Mouse (Mus musculus) forebrain, embryonic 15.5 days (tissue): ENCODE measurements around the gene Phldb3. TPM values are rescaled to one million over a fixed set of nuclear protein-coding genes. Genes with fewer than 3 reads are reported as not detected.

ENCODE experiments used
- ATAC-seq: fragments of 200-750 bp; cut with Nextera tagmentation; replicated peaks from 2 replicates; pipeline ENCODE4 v1.8.0; 2017; ENCODE audit warnings: mild to moderate bottlenecking, moderate TSS enrichment, moderate library complexity
- H3K27ac ChIP-seq: fragments of 300-500 bp; sonication (generic); replicated peaks from 2 replicates; pipeline ENCODE4 v1.5.1; 2015; ENCODE audit warnings: mild to moderate bottlenecking, inconsistent platforms
- H3K27me3 ChIP-seq: fragments of 300-500 bp; sonication (generic); 2 replicates; pipeline ENCODE4 v1.6.1; 2015; ENCODE audit warnings: inconsistent platforms
- H3K36me3 ChIP-seq: fragments of 300-500 bp; sonication (generic); 2 replicates; pipeline ENCODE4 v1.6.1; 2015; ENCODE audit warnings: mild to moderate bottlenecking, inconsistent platforms
- H3K4me1 ChIP-seq: fragments of 300-500 bp; sonication (generic); 2 replicates; pipeline ENCODE4 v1.6.1; 2015; ENCODE audit warnings: inconsistent platforms
- H3K4me2 ChIP-seq: fragments of 300-500 bp; sonication (generic); replicated peaks from 2 replicates; pipeline ENCODE4 v1.6.1; 2015; ENCODE audit warnings: mild to moderate bottlenecking, inconsistent platforms
- H3K4me3 ChIP-seq: fragments of 300-500 bp; sonication (generic); 2 replicates; pipeline ENCODE4 v1.5.1; 2015; ENCODE audit warnings: mild to moderate bottlenecking, inconsistent platforms
- H3K9ac ChIP-seq: fragments of 300-500 bp; sonication (generic); replicated peaks from 2 replicates; pipeline ENCODE4 v1.6.1; 2015; ENCODE audit warnings: mild to moderate bottlenecking, inconsistent platforms
- H3K9me3 ChIP-seq: fragments of 300-500 bp; sonication (generic); 2 replicates; pipeline ENCODE4 v1.6.1; 2016; ENCODE audit warnings: inconsistent platforms
- whole genome bisulfite sequencing: fragments of 180-500 bp; shearing (Covaris S2); methylation state at CpG from one replicate; pipeline ENCODE4 v1.1.7; 2015; ENCODE audit warnings: mixed read lengths; 5-methylcytosine and 5-hydroxymethylcytosine counted together
- polyA plus RNA-seq: library from polyadenylated mRNA; unstranded; fragments of >200 nt; fragmentation: Nextera tagmentation; extraction: Ambion mirVana; gene quantifications from 2 replicates; pipeline ENCODE4 v1.2.1, GENCODE M21; 2015

Gene Phldb3
- polyA plus RNA-seq, 1 experiment from 2014 or later = not detected

- no peak overlapping the region for H3K4me3 ChIP-seq
- ATAC-seq = no peak
- H3K9ac ChIP-seq = no peak overlapping the region
- H3K4me2 ChIP-seq = no peak overlapping the region
- peaks cover 10% of the 10 kb centered on the region; the same call in 1 of the 2 replicates for H3K4me1 ChIP-seq
- peaks cover 20% of the 10 kb centered on the region for H3K27me3 ChIP-seq
- no peak overlapping the region for H3K27ac ChIP-seq
- 89% methylated on average over 6 of the region's 6 CpGs for WGBS
- H3K9me3 ChIP-seq = no peaks in the 10 kb centered on the region
- H3K36me3 ChIP-seq = no peaks in the 10 kb centered on the region
Measured at GRCm38 (mm10) chr7:24584876-24585275, 25.7 kb upstream of the Phldb3 start.

DNA sequence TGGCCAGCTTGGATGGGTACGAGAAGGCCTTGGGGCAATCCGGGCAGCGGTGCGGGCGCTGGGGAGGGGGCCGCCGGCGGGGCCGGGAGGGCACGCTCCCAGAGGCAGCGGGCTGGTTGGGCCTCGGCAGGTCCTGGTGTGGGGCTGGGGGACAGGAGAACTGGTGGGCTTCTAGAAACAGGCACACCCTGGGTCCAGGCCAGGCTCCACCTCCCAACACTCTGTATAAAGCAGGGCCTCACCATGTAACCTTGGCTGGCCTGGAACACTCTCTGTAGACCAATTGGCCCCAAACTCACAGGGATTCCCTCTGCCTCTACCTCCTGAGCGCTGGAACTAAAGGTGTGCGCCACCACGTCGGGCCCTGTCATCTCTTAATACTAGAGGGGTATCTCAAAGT lies 24.6 kb upstream of the Phldb3 start:
- H3K4me1 ChIP-seq = peaks cover 10% of the 10 kb centered on the region; the same call in 1 of the 2 replicates
- no peak overlapping the region for H3K9ac ChIP-seq
- no peaks in the 10 kb centered on the region for H3K9me3 ChIP-seq
- 36% methylated on average over 15 of the region's 16 CpGs for WGBS
- H3K27me3 ChIP-seq = peaks cover 20% of the 10 kb centered on the region
- ATAC-seq = no peak
- no peak overlapping the region for H3K4me3 ChIP-seq
- no peak overlapping the region for H3K4me2 ChIP-seq
- no peak overlapping the region for H3K27ac ChIP-seq
- H3K36me3 ChIP-seq = no peaks in the 10 kb centered on the region

- H3K9me3 ChIP-seq = no peaks in the 10 kb centered on the region
- 8% methylated on average over 8 of the region's 8 CpGs for WGBS
Measured at GRCm38 (mm10) chr7:24586828-24587227, 23.7 kb upstream of the Phldb3 start.

GRCm38 (mm10) chr7:24587330-24588105 lies 23.0 kb upstream of the Phldb3 start, which contains the start of the genes Ethe1 and Zfp575:
Gene Ethe1 (plus strand): TSS chr7:24587543.
Gene Zfp575 (minus strand): TSS chr7:24587641.
- H3K4me1 ChIP-seq = peaks cover 10% of the 10 kb centered on the region; the same call in 1 of the 2 replicates
- H3K36me3 ChIP-seq = no peaks in the 10 kb centered on the region
- 5% methylated on average over 30 of the region's 30 CpGs for WGBS
- H3K4me3 ChIP-seq = peak within 1 kb of the TSS; percentile 58
- peak within 1 kb of the TSS; percentile 79 for H3K27ac ChIP-seq
- H3K9me3 ChIP-seq = no peaks in the 10 kb centered on the region
- ATAC-seq = peak; percentile 82
- peaks cover 20% of the 10 kb centered on the region for H3K27me3 ChIP-seq
- peak within 1 kb of the TSS; percentile 66 for H3K4me2 ChIP-seq
- H3K9ac ChIP-seq = peak within 1 kb of the TSS; percentile 83

More at GRCm38 (mm10) chr7:24586828-24587227, 23.7 kb upstream of the Phldb3 start:
- ATAC-seq = peak; percentile 61
- Histone ChIP-seq H3K27ac (no peak overlapping the region), H3K4me3 (peak overlapping the region; percentile 58), H3K9ac (peak overlapping the region; percentile 83), H3K4me1 (peaks cover 10% of the 10 kb centered on the region; the same call in 1 of the 2 replicates), H3K27me3 (peaks cover 20% of the 10 kb centered on the region), H3K4me2 (peak overlapping the region; percentile 66), H3K36me3 (no peaks in the 10 kb centered on the region)

DNA sequence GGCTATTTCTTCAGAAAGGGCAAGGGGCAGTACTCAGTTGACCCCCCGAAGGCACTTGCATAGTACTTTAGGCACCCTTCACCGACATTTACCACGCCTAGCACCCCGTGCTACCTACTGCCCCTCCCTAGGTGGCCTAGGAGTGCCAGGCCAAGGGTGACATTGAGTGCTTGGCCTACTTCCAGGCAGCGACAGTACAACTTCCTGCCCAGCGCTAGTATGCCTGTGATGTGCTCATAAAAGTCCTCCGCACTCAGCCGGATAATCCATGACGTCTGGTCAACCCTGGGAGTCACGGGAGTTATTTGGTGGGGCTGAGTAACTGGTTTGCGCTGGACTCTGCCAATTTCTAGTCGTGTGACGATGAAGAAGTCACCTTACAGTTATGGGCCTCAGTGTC lies 22.2 kb upstream of the Phldb3 start:
- no peak for ATAC-seq
- Histone ChIP-seq H3K9me3 (no peaks in the 10 kb centered on the region), H3K27ac (no peak overlapping the region), H3K4me2 (no peak overlapping the region), H3K27me3 (peaks cover 20% of the 10 kb centered on the region), H3K9ac (no peak overlapping the region), H3K4me3 (no peak overlapping the region), H3K4me1 (peaks cover 17% of the 10 kb centered on the region), H3K36me3 (no peaks in the 10 kb centered on the region)
- whole genome bisulfite sequencing = 87% methylated on average over 13 of the region's 13 CpGs

- Histone ChIP-seq H3K9ac (no peak overlapping the region), H3K27ac (no peak overlapping the region), H3K9me3 (no peaks in the 10 kb centered on the region), H3K4me3 (no peak overlapping the region), H3K27me3 (peaks cover under 1% of the 10 kb centered on the region), H3K4me1 (peaks cover 28% of the 10 kb centered on the region), H3K4me2 (no peak overlapping the region), H3K36me3 (no peaks in the 10 kb centered on the region)
- 82% methylated on average over 5 of the region's 5 CpGs for WGBS
- ATAC-seq = no peak
Measured at GRCm38 (mm10) chr7:24591735-24592134, 18.8 kb upstream of the Phldb3 start.

GRCm38 (mm10) chr7:24592163-24592562 lies 18.4 kb upstream of the Phldb3 start:
- Histone ChIP-seq H3K36me3 (no peaks in the 10 kb centered on the region), H3K27me3 (no peaks in the 10 kb centered on the region), H3K9ac (no peak overlapping the region), H3K4me2 (no peak overlapping the region), H3K4me1 (peaks cover 24% of the 10 kb centered on the region), H3K27ac (no peak overlapping the region), H3K9me3 (no peaks in the 10 kb centered on the region), H3K4me3 (no peak overlapping the region)
- ATAC-seq = no peak
- 56% methylated on average over 4 of the region's 4 CpGs for WGBS

- peaks cover 21% of the 10 kb centered on the region for H3K4me1 ChIP-seq
- H3K9me3 ChIP-seq = no peaks in the 10 kb centered on the region
- WGBS = 69% methylated on average over 6 of the region's 6 CpGs
- H3K36me3 ChIP-seq = no peaks in the 10 kb centered on the region
- no peak overlapping the region for H3K9ac ChIP-seq
- no peak overlapping the region for H3K4me2 ChIP-seq
- no peak for ATAC-seq
- H3K4me3 ChIP-seq = no peak overlapping the region
- H3K27me3 ChIP-seq = no peaks in the 10 kb centered on the region
- no peak overlapping the region for H3K27ac ChIP-seq
Measured at GRCm38 (mm10) chr7:24592781-24593180, 17.8 kb upstream of the Phldb3 start.

DNA sequence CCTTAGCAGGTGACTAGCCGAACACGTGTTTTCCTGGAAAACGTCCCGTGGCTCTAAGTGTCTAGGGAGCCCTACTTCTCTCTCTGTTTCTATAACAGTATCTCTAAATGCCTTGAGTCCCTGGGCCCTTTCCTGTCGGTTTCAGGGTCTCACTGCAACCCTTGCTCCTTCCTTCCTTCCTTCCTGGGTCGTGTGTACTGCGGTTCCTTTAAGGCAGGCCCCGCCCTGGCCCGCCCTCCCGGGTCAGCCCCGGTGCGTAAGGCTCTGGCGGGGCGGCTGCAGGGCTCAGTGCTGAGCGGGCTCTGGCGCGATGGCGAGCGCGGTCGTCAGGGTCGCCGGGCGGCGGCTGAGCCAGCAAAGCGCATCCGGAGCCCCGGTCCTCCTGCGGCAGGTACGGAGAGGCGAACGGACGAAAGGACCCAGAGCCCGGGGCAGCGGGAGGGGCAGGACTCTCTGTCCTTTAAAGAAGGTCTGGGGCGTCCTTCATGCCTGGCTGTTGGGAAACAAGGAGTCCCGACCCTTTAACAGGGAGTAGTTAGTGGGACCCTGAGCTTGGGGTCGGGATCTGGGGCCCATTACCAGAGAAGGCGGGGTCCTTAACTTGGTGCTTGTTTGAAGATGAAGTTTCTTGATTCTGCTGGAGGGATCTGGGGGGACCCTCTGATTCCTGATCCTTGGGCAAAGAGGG lies 16.8 kb upstream of the Phldb3 start:
- no peaks in the 10 kb centered on the region for H3K9me3 ChIP-seq
- WGBS = 2% methylated on average over 39 of the region's 39 CpGs
- no peaks in the 10 kb centered on the region for H3K36me3 ChIP-seq
- peak overlapping the region; percentile 69 for H3K9ac ChIP-seq
- peak overlapping the region; percentile 64 for H3K4me3 ChIP-seq
- no peaks in the 10 kb centered on the region for H3K27me3 ChIP-seq
- peak; percentile 93 for ATAC-seq
- H3K4me2 ChIP-seq = peak overlapping the region; percentile 84
- peaks cover 20% of the 10 kb centered on the region for H3K4me1 ChIP-seq
- no peak overlapping the region for H3K27ac ChIP-seq

DNA sequence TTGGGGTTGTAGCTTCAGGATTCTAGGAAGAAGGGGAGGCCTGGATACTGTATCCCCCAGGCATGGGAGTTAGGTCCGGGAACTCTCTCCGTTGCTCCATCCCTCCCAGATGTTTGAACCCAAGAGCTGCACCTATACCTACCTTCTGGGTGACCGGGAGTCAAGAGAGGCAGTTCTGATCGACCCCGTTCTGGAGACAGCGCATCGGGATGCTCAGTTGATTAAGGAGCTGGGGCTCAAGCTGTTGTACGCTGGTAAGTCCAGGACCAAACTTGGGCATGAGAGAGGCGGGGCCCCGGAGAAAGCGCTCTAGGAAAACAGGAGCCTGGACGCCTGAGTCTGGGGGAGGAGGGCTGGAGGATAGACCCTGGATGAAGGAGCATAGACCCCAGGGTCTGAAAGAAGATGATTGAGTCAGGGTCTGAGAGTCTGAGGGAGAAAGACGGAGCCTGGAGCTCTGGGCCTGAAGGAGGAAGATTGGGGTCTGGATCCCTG lies 16.2 kb upstream of the Phldb3 start:
- peaks cover 20% of the 10 kb centered on the region for H3K4me1 ChIP-seq
- WGBS = 3% methylated on average over 13 of the region's 13 CpGs
- 0 out of 2 replicates have a peak, but pooled peaks have one; percentile 17 for ATAC-seq

GRCm38 (mm10) chr7:24595464-24595863 lies 15.1 kb upstream of the Phldb3 start:
- H3K27me3 ChIP-seq = no peaks in the 10 kb centered on the region
- H3K27ac ChIP-seq = no peak overlapping the region
- WGBS = 83% methylated on average over 2 of the region's 2 CpGs
- H3K9ac ChIP-seq = no peak overlapping the region
- no peak for ATAC-seq
- peaks cover 20% of the 10 kb centered on the region for H3K4me1 ChIP-seq
- H3K36me3 ChIP-seq = no peaks in the 10 kb centered on the region
- H3K4me2 ChIP-seq = no peak overlapping the region
- H3K9me3 ChIP-seq = no peaks in the 10 kb centered on the region
- H3K4me3 ChIP-seq = no peak overlapping the region

More for the DNA sequence above, 16.2 kb upstream of the Phldb3 start:
- H3K9me3 ChIP-seq = no peaks in the 10 kb centered on the region
- H3K9ac ChIP-seq = peak overlapping the region; percentile 69
- H3K4me3 ChIP-seq = peak overlapping the region; percentile 64
- H3K36me3 ChIP-seq = no peaks in the 10 kb centered on the region
- no peaks in the 10 kb centered on the region for H3K27me3 ChIP-seq
- peak overlapping the region; percentile 84 for H3K4me2 ChIP-seq
- no peak overlapping the region for H3K27ac ChIP-seq

- H3K27me3 ChIP-seq = no peaks in the 10 kb centered on the region
- no peak overlapping the region for H3K4me2 ChIP-seq
- no peak overlapping the region for H3K9ac ChIP-seq
- no peaks in the 10 kb centered on the region for H3K9me3 ChIP-seq
- no peak for ATAC-seq
- WGBS = 72% methylated on average over 4 of the region's 4 CpGs
- peaks cover 16% of the 10 kb centered on the region for H3K4me1 ChIP-seq
- H3K27ac ChIP-seq = no peak overlapping the region
- H3K4me3 ChIP-seq = no peak overlapping the region
- no peaks in the 10 kb centered on the region for H3K36me3 ChIP-seq
Measured at GRCm38 (mm10) chr7:24598121-24598520, 12.4 kb upstream of the Phldb3 start.
